Mouse (Mus musculus): ENCODE measurements at regions not wholly inside any gene's neighbourhood (a gene's known extent, or its start where the extent isn't known, plus 50 kb on each side); places are given as distances from the start of the nearest gene placed in this dataset.
A peak's percentile ranks its signal among the peaks of the same experiment; 100 is the strongest.

- Histone ChIP-seq H3K27ac (no peak overlapping the region), H3K4me3 (replicated peaks; ENCODE audit: low read length) (no peak overlapping the region), H3K27me3 (ENCODE audit: control insufficient read depth, insufficient read depth, low read length) (no peaks in the 10 kb centered on the region), H3K4me2 (replicated peaks) (no peak overlapping the region), H3K9me3 (ENCODE audit: control insufficient read depth, low read length) (peaks cover 7% of the 10 kb centered on the region; the same call in 1 of the 2 replicates), H3K4me1 (replicated peaks; ENCODE audit: control insufficient read depth, insufficient read depth, low read length) (no peaks in the 10 kb centered on the region), H3K9ac (no peak overlapping the region), H3K36me3 (replicated peaks; ENCODE audit: control insufficient read depth, insufficient read depth) (no peaks in the 10 kb centered on the region)
- WGBS, result 92% methylated on average over 5 of the region's 5 CpGs
- no peak for ATAC-seq (ENCODE audit: low FRiP score)
- no peak for DNase-seq (ENCODE audit: low spot score)
Measured at GRCm38 (mm10) chr13:52216343-52216742, 314.7 kb downstream of the Diras2 start.

GRCm38 (mm10) chr13:52217066-52217465 lies 314.0 kb downstream of the Diras2 start:
- no peak overlapping the region for H3K4me2 ChIP-seq (replicated peaks)
- H3K4me3 ChIP-seq (replicated peaks; ENCODE audit: low read length), result no peak overlapping the region
- no peaks in the 10 kb centered on the region for H3K4me1 ChIP-seq (replicated peaks; ENCODE audit: control insufficient read depth, insufficient read depth, low read length)
- DNase-seq (ENCODE audit: low spot score) (no peak), ATAC-seq (ENCODE audit: low FRiP score) (no peak)
- no peaks in the 10 kb centered on the region for H3K36me3 ChIP-seq (replicated peaks; ENCODE audit: control insufficient read depth, insufficient read depth)
- no peak overlapping the region for H3K9ac ChIP-seq
- no peaks in the 10 kb centered on the region for H3K27me3 ChIP-seq (ENCODE audit: control insufficient read depth, insufficient read depth, low read length)
- H3K27ac ChIP-seq, result no peak overlapping the region
- peaks cover 7% of the 10 kb centered on the region; the same call in 1 of the 2 replicates for H3K9me3 ChIP-seq (ENCODE audit: control insufficient read depth, low read length)
- WGBS, result 81% methylated on average over 5 of the region's 5 CpGs

GRCm38 (mm10) chr13:52217741-52218140 lies 313.3 kb downstream of the Diras2 start:
- Histone ChIP-seq H3K9ac (no peak overlapping the region), H3K27ac (no peak overlapping the region), H3K9me3 (ENCODE audit: control insufficient read depth, low read length) (peaks cover 7% of the 10 kb centered on the region; the same call in 1 of the 2 replicates), H3K4me1 (replicated peaks; ENCODE audit: control insufficient read depth, insufficient read depth, low read length) (no peaks in the 10 kb centered on the region), H3K36me3 (replicated peaks; ENCODE audit: control insufficient read depth, insufficient read depth) (no peaks in the 10 kb centered on the region), H3K4me2 (replicated peaks) (no peak overlapping the region), H3K27me3 (ENCODE audit: control insufficient read depth, insufficient read depth, low read length) (no peaks in the 10 kb centered on the region), H3K4me3 (replicated peaks; ENCODE audit: low read length) (no peak overlapping the region)
- ATAC-seq (ENCODE audit: low FRiP score) (no peak), DNase-seq (ENCODE audit: low spot score) (no peak)
- 66% methylated on average over 7 of the region's 7 CpGs for WGBS

GRCm38 (mm10) chr13:52222315-52223097 lies 308.6 kb downstream of the Diras2 start:
- H3K27me3 ChIP-seq (ENCODE audit: control insufficient read depth, insufficient read depth, low read length), result 0 out of 2 replicates have a peak, but pooled peaks cover 4% of the 10 kb centered on the region
- H3K9ac ChIP-seq, result no peak overlapping the region
- 0 out of 2 replicates have a peak, but pooled peaks cover 8% of the 10 kb centered on the region for H3K4me1 ChIP-seq (replicated peaks; ENCODE audit: control insufficient read depth, insufficient read depth, low read length)
- no peak overlapping the region for H3K4me3 ChIP-seq (replicated peaks; ENCODE audit: low read length)
- H3K4me2 ChIP-seq (replicated peaks), result no peak overlapping the region
- ATAC-seq (ENCODE audit: low FRiP score) (no peak), DNase-seq (ENCODE audit: low spot score) (no peak)
- WGBS, result 37% methylated on average over 11 of the region's 11 CpGs
- no peak overlapping the region for H3K27ac ChIP-seq
- peaks cover 7% of the 10 kb centered on the region; the same call in 1 of the 2 replicates for H3K9me3 ChIP-seq (ENCODE audit: control insufficient read depth, low read length)
- no peaks in the 10 kb centered on the region for H3K36me3 ChIP-seq (replicated peaks; ENCODE audit: control insufficient read depth, insufficient read depth)

- H3K4me1 ChIP-seq (replicated peaks; ENCODE audit: control insufficient read depth, insufficient read depth, low read length), result 0 out of 2 replicates have a peak, but pooled peaks cover 8% of the 10 kb centered on the region
- DNase-seq (ENCODE audit: low spot score) (peak; percentile 71), ATAC-seq (ENCODE audit: low FRiP score) (peak; percentile 46; the same call in 1 of the 2 replicates)
- WGBS, result 33% methylated on average over 6 of the region's 6 CpGs
- H3K9ac ChIP-seq, result no peak overlapping the region; the same call in 1 of the 2 replicates
- 0 out of 2 replicates have a peak, but pooled peaks cover 4% of the 10 kb centered on the region for H3K27me3 ChIP-seq (ENCODE audit: control insufficient read depth, insufficient read depth, low read length)
- peaks cover 7% of the 10 kb centered on the region; the same call in 1 of the 2 replicates for H3K9me3 ChIP-seq (ENCODE audit: control insufficient read depth, low read length)
- H3K4me3 ChIP-seq (replicated peaks; ENCODE audit: low read length), result no peak overlapping the region
- no peak overlapping the region for H3K27ac ChIP-seq
- H3K36me3 ChIP-seq (replicated peaks; ENCODE audit: control insufficient read depth, insufficient read depth), result no peaks in the 10 kb centered on the region
- H3K4me2 ChIP-seq (replicated peaks), result no peak overlapping the region
Measured at GRCm38 (mm10) chr13:52223098-52223962, 307.7 kb downstream of the Diras2 start.

GRCm38 (mm10) chr13:52233971-52234370 lies 297.1 kb downstream of the Diras2 start:
- Histone ChIP-seq H3K36me3 (replicated peaks; ENCODE audit: control insufficient read depth, insufficient read depth) (no peaks in the 10 kb centered on the region), H3K4me1 (replicated peaks; ENCODE audit: control insufficient read depth, insufficient read depth, low read length) (0 out of 2 replicates have a peak, but pooled peaks cover 4% of the 10 kb centered on the region), H3K9ac (no peak overlapping the region), H3K4me3 (replicated peaks; ENCODE audit: low read length) (no peak overlapping the region), H3K4me2 (replicated peaks) (no peak overlapping the region), H3K9me3 (ENCODE audit: control insufficient read depth, low read length) (no peaks in the 10 kb centered on the region), H3K27ac (no peak overlapping the region), H3K27me3 (ENCODE audit: control insufficient read depth, insufficient read depth, low read length) (no peaks in the 10 kb centered on the region)
- WGBS, result 71% methylated on average over 5 of the region's 5 CpGs
- no peak for ATAC-seq (ENCODE audit: low FRiP score)
- DNase-seq (ENCODE audit: low spot score), result no peak

GRCm38 (mm10) chr13:52236105-52236504 lies 295.0 kb downstream of the Diras2 start:
- Histone ChIP-seq H3K36me3 (replicated peaks; ENCODE audit: control insufficient read depth, insufficient read depth) (no peaks in the 10 kb centered on the region), H3K4me3 (replicated peaks; ENCODE audit: low read length) (no peak overlapping the region), H3K9me3 (ENCODE audit: control insufficient read depth, low read length) (no peaks in the 10 kb centered on the region), H3K27ac (no peak overlapping the region), H3K27me3 (ENCODE audit: control insufficient read depth, insufficient read depth, low read length) (no peaks in the 10 kb centered on the region), H3K9ac (no peak overlapping the region), H3K4me1 (replicated peaks; ENCODE audit: control insufficient read depth, insufficient read depth, low read length) (0 out of 2 replicates have a peak, but pooled peaks cover 4% of the 10 kb centered on the region), H3K4me2 (replicated peaks) (no peak overlapping the region)
- DNase-seq (ENCODE audit: low spot score), result no peak
- no peak for ATAC-seq (ENCODE audit: low FRiP score)
- 60% methylated on average over 10 of the region's 10 CpGs for WGBS

- ATAC-seq (ENCODE audit: low FRiP score), result no peak
Measured at GRCm38 (mm10) chr13:52239563-52239962, 291.5 kb downstream of the Diras2 start.

GRCm38 (mm10) chr13:52241761-52242160 lies 289.3 kb downstream of the Diras2 start:
- Histone ChIP-seq H3K9me3 (ENCODE audit: control insufficient read depth, low read length) (0 out of 2 replicates have a peak, but pooled peaks cover 5% of the 10 kb centered on the region), H3K4me1 (replicated peaks; ENCODE audit: control insufficient read depth, insufficient read depth, low read length) (no peaks in the 10 kb centered on the region), H3K36me3 (replicated peaks; ENCODE audit: control insufficient read depth, insufficient read depth) (no peaks in the 10 kb centered on the region), H3K4me2 (replicated peaks) (no peak overlapping the region), H3K27me3 (ENCODE audit: control insufficient read depth, insufficient read depth, low read length) (no peaks in the 10 kb centered on the region), H3K27ac (no peak overlapping the region), H3K9ac (no peak overlapping the region), H3K4me3 (replicated peaks; ENCODE audit: low read length) (no peak overlapping the region)
- 56% methylated on average over 1 of the region's 1 CpGs for WGBS
- ATAC-seq (ENCODE audit: low FRiP score) (no peak), DNase-seq (ENCODE audit: low spot score) (no peak)

More at GRCm38 (mm10) chr13:52239563-52239962, 291.5 kb downstream of the Diras2 start:
- no peaks in the 10 kb centered on the region for H3K27me3 ChIP-seq (ENCODE audit: control insufficient read depth, insufficient read depth, low read length)
- H3K9me3 ChIP-seq (ENCODE audit: control insufficient read depth, low read length), result 0 out of 2 replicates have a peak, but pooled peaks cover 5% of the 10 kb centered on the region
- DNase-seq (ENCODE audit: low spot score), result no peak
- no peak overlapping the region for H3K4me3 ChIP-seq (replicated peaks; ENCODE audit: low read length)
- H3K4me2 ChIP-seq (replicated peaks), result no peak overlapping the region
- H3K27ac ChIP-seq, result no peak overlapping the region
- no peaks in the 10 kb centered on the region for H3K36me3 ChIP-seq (replicated peaks; ENCODE audit: control insufficient read depth, insufficient read depth)
- H3K4me1 ChIP-seq (replicated peaks; ENCODE audit: control insufficient read depth, insufficient read depth, low read length), result 0 out of 2 replicates have a peak, but pooled peaks cover 4% of the 10 kb centered on the region
- H3K9ac ChIP-seq, result no peak overlapping the region
- WGBS, result 100% methylated on average over 1 of the region's 1 CpGs
